Mouse (Mus musculus) liver, embryonic 13.5 days (tissue): ENCODE measurements at regions not wholly inside any gene's neighbourhood (a gene's known extent, or its start where the extent isn't known, plus 50 kb on each side); places are given as distances from the start of the nearest gene placed in this dataset.

Experiments used
- ATAC-seq: fragments of 200-750 bp; cut with Nextera tagmentation; 2 replicates; pipeline ENCODE4 v1.8.0; 2017; ENCODE audit warnings: low read depth, mild to moderate bottlenecking, moderate number of reproducible peaks, moderate library complexity
- DNase-seq: peaks from one replicate; pipeline ENCODE4 v3.0.0; 2022
- H3K27ac ChIP-seq: fragments of 300-500 bp; sonication (generic); 2 replicates; pipeline ENCODE4 v1.5.1; 2015; ENCODE audit warnings: moderate library complexity, mild to moderate bottlenecking, inconsistent platforms
- H3K27me3 ChIP-seq: fragments of 300-500 bp; sonication (generic); 2 replicates; pipeline ENCODE4 v1.6.1; 2015; ENCODE audit warnings: mild to moderate bottlenecking, inconsistent platforms
- H3K36me3 ChIP-seq: fragments of 300-500 bp; sonication (generic); 2 replicates; pipeline ENCODE4 v1.6.1; 2015; ENCODE audit warnings: mild to moderate bottlenecking, inconsistent platforms
- H3K4me1 ChIP-seq: fragments of 300-500 bp; sonication (generic); replicated peaks from 2 replicates; pipeline ENCODE4 v1.6.1; 2015; ENCODE audit warnings: inconsistent platforms
- H3K4me2 ChIP-seq: fragments of 300-500 bp; sonication (generic); 2 replicates; pipeline ENCODE4 v1.6.1; 2015; ENCODE audit warnings: inconsistent platforms, mild to moderate bottlenecking, moderate library complexity
- H3K4me3 ChIP-seq: fragments of 300-500 bp; sonication (generic); replicated peaks from 2 replicates; pipeline ENCODE4 v1.5.1; 2015; ENCODE audit warnings: mild to moderate bottlenecking, inconsistent platforms
- H3K9ac ChIP-seq: fragments of 300-500 bp; sonication (generic); 2 replicates; pipeline ENCODE4 v1.6.1; 2015; ENCODE audit warnings: mild to moderate bottlenecking, inconsistent platforms
- H3K9me3 ChIP-seq: fragments of 300-500 bp; sonication (generic); replicated peaks from 2 replicates; pipeline ENCODE4 v1.6.1; 2016; ENCODE audit warnings: inconsistent platforms
- WGBS: fragments of 180-500 bp; shearing (Covaris S2); methylation state at CpG from one replicate; pipeline ENCODE4 v1.1.7; 2015; ENCODE audit not compliant: insufficient replicate concordance; 5-methylcytosine and 5-hydroxymethylcytosine counted together

DNA sequence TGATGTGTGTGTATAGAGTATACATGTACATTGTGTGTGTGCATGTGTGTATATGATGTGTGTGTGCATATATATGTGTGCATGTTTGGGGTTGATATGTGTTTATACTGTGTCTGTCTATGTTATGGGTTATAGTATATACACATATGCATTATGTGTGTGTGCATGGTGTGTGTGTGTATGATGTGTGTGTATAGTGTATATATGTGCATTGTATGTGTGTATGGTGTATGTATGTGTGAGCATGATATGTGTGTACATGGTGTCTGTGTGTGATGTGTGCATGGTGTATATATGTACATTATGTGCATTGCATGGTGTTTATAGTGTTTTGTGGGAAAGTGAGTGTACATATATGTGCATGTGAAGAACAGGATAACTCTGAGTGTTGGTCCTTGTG, 90.4 kb upstream of the Sp4 start:
- Histone ChIP-seq H3K36me3 (no peaks in the 10 kb centered on the region), H3K27me3 (no peaks in the 10 kb centered on the region), H3K4me1 (no peaks in the 10 kb centered on the region), H3K4me2 (no peak overlapping the region), H3K9ac (no peak overlapping the region), H3K27ac (no peak overlapping the region), H3K4me3 (no peak overlapping the region), H3K9me3 (no peaks in the 10 kb centered on the region)
- DNase-seq (no peak), ATAC-seq (no peak)

DNA sequence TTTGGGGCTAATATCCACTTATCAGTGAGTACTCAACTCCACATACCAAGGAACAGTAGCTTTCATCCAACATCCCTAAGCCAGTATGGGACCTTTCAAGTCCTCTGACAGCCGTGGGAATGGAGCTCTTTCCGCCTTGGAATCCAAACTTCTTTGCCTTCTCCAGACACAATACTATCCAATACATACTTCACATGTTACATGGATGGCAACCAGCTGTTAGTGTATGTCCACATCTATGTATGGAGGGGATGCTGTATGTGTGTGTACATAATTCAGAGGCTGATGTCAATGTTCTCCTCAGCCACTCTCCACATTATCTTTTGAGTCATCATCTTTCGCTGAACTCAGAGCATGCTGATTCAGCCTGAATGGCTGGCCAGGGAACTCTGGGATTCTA, 79.8 kb upstream of the Sp4 start:
- no peak for ATAC-seq
- WGBS = 73% methylated on average over 3 of the region's 3 CpGs
- Histone ChIP-seq H3K4me2 (no peak overlapping the region), H3K9me3 (no peaks in the 10 kb centered on the region), H3K36me3 (no peaks in the 10 kb centered on the region), H3K9ac (no peak overlapping the region), H3K4me3 (no peak overlapping the region), H3K27me3 (no peaks in the 10 kb centered on the region), H3K4me1 (peaks cover 8% of the 10 kb centered on the region; the same call in 1 of the 2 replicates), H3K27ac (no peak overlapping the region)
- no peak for DNase-seq

DNA sequence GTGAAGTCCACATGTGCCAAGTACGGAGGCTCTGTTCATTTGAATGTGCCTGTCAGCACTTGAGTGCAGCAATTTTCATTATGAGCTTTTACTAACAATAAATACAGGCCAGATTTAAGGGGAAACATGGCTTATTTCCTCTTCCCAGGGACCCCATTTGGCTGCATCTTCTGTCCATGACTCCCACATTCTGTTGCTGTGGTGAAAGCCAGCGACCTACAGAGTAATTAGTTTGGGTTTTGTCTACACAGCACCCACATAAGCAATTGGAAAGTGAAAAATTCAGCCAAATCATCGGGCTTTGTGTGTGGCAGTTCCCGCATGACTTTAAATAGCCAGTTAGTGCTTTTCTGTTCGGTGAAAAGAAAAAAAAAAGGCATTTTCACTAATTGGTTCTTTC, 76.7 kb upstream of the Sp4 start:
- ATAC-seq (no peak), DNase-seq (no peak)
- no peaks in the 10 kb centered on the region for H3K36me3 ChIP-seq
- no peak overlapping the region for H3K9ac ChIP-seq
- H3K27me3 ChIP-seq = no peaks in the 10 kb centered on the region
- H3K27ac ChIP-seq = no peak overlapping the region
- no peak overlapping the region for H3K4me2 ChIP-seq
- no peak overlapping the region for H3K4me3 ChIP-seq
- H3K9me3 ChIP-seq = no peaks in the 10 kb centered on the region
- H3K4me1 ChIP-seq = peaks cover 8% of the 10 kb centered on the region; the same call in 1 of the 2 replicates
- 70% methylated on average over 5 of the region's 5 CpGs for WGBS

DNA sequence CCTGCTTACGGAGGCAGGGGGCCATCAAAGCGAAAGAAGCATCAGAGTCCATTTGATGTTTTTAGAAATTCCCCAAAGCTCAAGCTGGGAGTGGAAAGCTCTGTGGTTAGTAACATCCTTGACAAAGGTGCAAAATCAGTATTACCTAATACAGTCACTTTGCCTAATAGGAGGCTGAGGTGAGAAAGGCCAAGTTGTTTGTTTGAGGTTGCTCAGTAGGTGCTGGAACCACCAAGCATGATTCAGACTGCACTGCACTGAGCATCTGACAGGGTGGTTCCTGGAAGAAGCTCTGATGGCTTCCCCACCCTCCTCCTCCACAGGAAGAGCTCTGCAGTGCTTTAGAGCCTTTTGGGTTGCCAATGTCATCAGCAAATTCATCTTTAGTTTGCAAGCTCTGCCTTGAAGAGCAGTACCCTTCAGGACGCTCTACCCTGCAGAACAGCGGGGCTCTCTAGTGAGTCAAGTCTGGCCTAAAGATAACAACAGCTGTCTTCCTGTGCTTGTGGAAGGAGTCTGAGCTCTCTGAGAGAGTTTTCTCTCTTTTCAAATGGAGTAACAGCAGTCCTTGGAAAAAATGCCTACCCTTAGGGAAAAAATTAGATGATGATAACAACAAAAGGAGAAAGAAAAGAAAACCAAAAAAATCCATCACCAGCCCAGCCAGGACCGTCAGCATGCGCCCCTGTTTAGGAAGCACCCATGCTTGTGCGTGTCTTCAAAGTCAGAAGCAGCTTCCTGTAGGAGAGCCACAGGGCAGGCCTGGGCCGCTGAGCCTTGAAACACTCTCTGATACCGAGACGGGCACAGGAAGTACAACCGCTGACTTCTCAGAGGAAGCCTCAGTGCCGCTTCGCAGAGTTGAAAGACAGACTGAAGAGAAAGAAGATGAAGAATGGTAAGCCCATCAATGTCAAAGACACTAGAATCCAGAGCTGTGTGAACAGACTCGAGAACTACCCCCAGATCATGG, 75.6 kb upstream of the Sp4 start:
- 21% methylated on average over 14 of the region's 14 CpGs for WGBS
- no peak overlapping the region for H3K9ac ChIP-seq
- no peaks in the 10 kb centered on the region for H3K9me3 ChIP-seq
- H3K4me3 ChIP-seq = no peak overlapping the region
- peaks cover 8% of the 10 kb centered on the region; the same call in 1 of the 2 replicates for H3K4me1 ChIP-seq
- no peak overlapping the region for H3K27ac ChIP-seq
- peak; percentile 67 for ATAC-seq
- DNase-seq = no peak
- H3K27me3 ChIP-seq = no peaks in the 10 kb centered on the region
- H3K4me2 ChIP-seq = no peak overlapping the region
- H3K36me3 ChIP-seq = no peaks in the 10 kb centered on the region

DNA sequence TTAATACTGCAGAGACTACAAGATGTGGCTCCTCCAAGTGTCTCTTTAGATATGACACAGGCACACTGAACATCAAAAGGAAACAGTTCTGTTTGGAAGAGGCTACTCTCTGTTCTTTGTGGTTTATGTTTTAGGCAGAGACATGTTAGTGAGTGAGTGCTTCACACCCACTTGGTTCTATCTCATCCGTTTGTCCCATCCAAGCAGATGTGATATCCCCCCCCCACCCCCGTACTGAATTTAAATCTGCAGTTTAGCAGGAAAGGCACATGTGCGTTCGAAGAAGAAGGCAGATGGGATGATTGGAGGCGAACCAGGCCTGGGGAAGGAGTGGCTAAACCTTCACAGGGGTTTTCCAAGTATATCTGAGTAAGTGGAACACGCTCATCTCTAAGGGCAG, 72.0 kb upstream of the Sp4 start:
- peak; percentile 14; the same call in 1 of the 2 replicates for ATAC-seq
- WGBS = 33% methylated on average over 6 of the region's 6 CpGs
- Histone ChIP-seq H3K4me3 (no peak overlapping the region), H3K36me3 (no peaks in the 10 kb centered on the region), H3K9ac (no peak overlapping the region), H3K4me2 (no peak overlapping the region), H3K4me1 (peaks cover 8% of the 10 kb centered on the region; the same call in 1 of the 2 replicates), H3K9me3 (no peaks in the 10 kb centered on the region), H3K27ac (no peak overlapping the region), H3K27me3 (no peaks in the 10 kb centered on the region)
- DNase-seq = no peak

DNA sequence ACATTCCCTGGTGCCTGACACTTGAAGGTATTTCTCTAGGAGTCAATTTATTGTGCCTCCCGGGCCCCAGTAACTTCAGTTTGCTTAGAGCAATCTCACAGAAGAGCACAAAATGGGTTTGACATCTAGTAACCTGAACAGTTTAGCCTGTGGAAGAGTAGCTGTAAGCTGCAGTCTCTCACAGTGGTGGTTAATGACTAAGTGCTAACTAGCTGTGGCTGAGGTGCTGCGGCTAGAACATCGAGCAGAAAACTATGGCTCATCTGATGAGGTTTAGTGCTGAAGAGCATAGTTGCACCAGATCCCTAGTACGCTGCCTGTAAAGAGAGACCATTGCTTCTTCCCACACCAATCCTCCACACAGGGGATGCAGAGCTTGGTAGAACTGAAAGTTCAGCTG, 70.7 kb upstream of the Sp4 start:
- Histone ChIP-seq H3K4me2 (no peak overlapping the region), H3K4me3 (no peak overlapping the region), H3K27ac (no peak overlapping the region), H3K27me3 (no peaks in the 10 kb centered on the region), H3K9ac (no peak overlapping the region), H3K9me3 (no peaks in the 10 kb centered on the region), H3K4me1 (peaks cover 5% of the 10 kb centered on the region; the same call in 1 of the 2 replicates), H3K36me3 (no peaks in the 10 kb centered on the region)
- DNase-seq (no peak), ATAC-seq (no peak)
- 80% methylated on average over 4 of the region's 4 CpGs for WGBS

DNA sequence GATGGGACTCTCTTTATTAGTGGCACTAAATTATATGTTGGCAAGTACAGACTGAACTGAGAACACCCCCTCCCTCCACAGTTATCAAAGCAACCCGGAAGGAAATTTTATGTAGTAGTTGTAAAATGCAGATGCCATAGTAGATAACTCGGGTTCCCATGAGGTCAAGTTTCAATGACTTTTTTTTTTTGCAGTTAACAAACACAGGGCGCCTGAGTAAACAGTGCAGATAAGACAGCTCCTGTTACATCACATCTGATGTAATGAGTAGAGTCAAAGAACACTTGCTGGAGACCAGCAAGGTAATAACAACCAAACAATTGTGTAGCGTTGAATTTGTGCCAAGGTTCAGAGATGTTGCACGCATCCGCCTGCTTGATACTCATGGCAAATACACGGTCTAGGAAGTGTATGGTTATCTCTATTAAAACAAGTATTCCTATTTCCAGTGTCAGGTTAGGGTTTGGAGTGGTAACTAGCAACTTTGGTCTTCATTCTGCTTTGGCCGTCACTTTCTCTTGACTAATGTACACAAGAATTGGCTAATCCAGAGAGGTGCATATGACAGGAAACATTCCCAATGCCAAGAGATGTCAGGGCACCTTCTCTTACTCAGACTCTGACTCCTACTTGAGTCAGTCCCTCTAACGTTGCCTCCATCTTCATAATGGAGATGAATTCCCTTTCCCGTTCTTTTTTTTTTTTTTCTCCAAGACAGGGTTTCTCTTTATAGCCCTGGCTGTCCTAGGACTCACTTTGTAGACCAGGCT, 66.3 kb upstream of the Sp4 start:
- Histone ChIP-seq H3K4me3 (no peak overlapping the region), H3K27ac (no peak overlapping the region), H3K36me3 (no peaks in the 10 kb centered on the region), H3K9me3 (no peaks in the 10 kb centered on the region), H3K4me1 (no peaks in the 10 kb centered on the region), H3K4me2 (no peak overlapping the region), H3K9ac (no peak overlapping the region), H3K27me3 (no peaks in the 10 kb centered on the region)
- ATAC-seq = peak; percentile 80
- 46% methylated on average over 10 of the region's 10 CpGs for WGBS
- no peak for DNase-seq

DNA sequence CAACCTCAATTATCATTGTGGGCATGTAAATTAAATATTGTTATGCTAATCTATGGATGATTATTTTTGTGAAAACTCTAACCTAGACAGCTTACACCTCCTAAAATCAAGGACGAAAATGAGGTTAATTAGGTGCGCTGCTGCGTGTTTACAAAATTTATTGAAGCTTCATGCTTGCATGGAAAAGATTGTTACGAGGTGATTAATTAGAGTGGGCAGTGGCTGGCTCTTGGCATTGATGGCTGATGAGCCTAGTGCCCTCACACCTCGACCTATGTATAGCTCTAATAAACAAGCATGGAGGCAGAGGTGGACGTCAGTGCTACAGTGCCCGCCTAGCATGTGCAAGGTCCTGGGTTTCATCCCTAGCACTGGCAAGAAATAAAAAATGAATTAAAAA, 51.6 kb upstream of the Sp4 start:
- no peaks in the 10 kb centered on the region for H3K27me3 ChIP-seq

DNA sequence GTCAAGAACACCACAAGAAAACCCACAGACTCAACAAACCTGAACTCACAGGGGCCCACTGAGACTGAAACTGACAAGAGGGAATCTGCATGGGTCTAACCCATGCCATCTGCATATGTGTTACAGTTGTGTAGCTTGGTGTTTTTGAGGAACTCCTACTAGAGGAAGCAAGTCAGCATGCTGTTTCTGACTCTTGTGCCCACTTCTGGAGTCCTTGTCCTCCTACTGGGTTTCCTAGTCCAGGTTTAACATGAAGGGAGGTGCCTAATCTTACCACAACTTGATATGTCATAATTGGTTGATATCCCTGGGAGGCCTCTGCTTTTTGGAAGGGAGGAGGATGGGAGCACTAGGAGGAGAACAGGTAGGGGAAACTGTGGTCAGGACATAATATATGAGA, 50.2 kb upstream of the Sp4 start:
- no peak overlapping the region for H3K9ac ChIP-seq
- ATAC-seq = no peak
- H3K27me3 ChIP-seq = no peaks in the 10 kb centered on the region
- H3K4me3 ChIP-seq = no peak overlapping the region
- no peaks in the 10 kb centered on the region for H3K4me1 ChIP-seq
- no peaks in the 10 kb centered on the region; the same call in 1 of the 2 replicates for H3K9me3 ChIP-seq
- no peak overlapping the region for H3K4me2 ChIP-seq
- no peaks in the 10 kb centered on the region for H3K36me3 ChIP-seq
- DNase-seq = no peak
- H3K27ac ChIP-seq = no peak overlapping the region

More for the DNA sequence above, 51.6 kb upstream of the Sp4 start:
- H3K9ac ChIP-seq = no peak overlapping the region
- no peaks in the 10 kb centered on the region; the same call in 1 of the 2 replicates for H3K9me3 ChIP-seq
- 80% methylated on average over 7 of the region's 7 CpGs for WGBS
- no peak overlapping the region for H3K4me2 ChIP-seq
- no peaks in the 10 kb centered on the region for H3K4me1 ChIP-seq
- no peak for ATAC-seq
- H3K4me3 ChIP-seq = no peak overlapping the region
- H3K36me3 ChIP-seq = no peaks in the 10 kb centered on the region
- DNase-seq = no peak
- H3K27ac ChIP-seq = no peak overlapping the region
